Mouse (Mus musculus) embryonic fibroblast, embryonic 13.5 days (primary cell): ENCODE data around the gene Prpf8.

Experiments used
- CTCF ChIP-seq: IDR thresholded peaks from 2 replicates; pipeline ENCODE4 v1.5.1; 2011; ENCODE audit warnings: mild to moderate bottlenecking, control low read depth, low read length, moderate library complexity, borderline replicate concordance; ENCODE audit not compliant: insufficient read depth
- POLR2A ChIP-seq: IDR thresholded peaks from 2 replicates; pipeline ENCODE4 v1.6.1; 2011; ENCODE audit warnings: low read depth, mild to moderate bottlenecking, control low read depth, low read length, moderate library complexity

- TF ChIP-seq POLR2A: no peak
- no peak for TF ChIP-seq CTCF
Observed at GRCm38 (mm10) chr11:75537491-75538183, 51.0 kb downstream of the Prpf8 start.
